Mouse (Mus musculus) intestine, embryonic 15.5 days (tissue): ENCODE measurements around the gene Swsap1. TPM values are rescaled to one million over a fixed set of nuclear protein-coding genes. Genes with fewer than 3 reads are reported as not detected.

ENCODE experiments used
- ATAC-seq: fragments of 200-750 bp; cut with Nextera tagmentation; 2 replicates; pipeline ENCODE4 v1.8.0; 2017; ENCODE audit warnings: moderate TSS enrichment, moderate library complexity
- H3K27ac ChIP-seq: fragments of 300-500 bp; sonication (generic); 2 replicates; pipeline ENCODE4 v1.5.1; 2015; ENCODE audit warnings: mild to moderate bottlenecking, inconsistent platforms
- H3K27me3 ChIP-seq: fragments of 300-500 bp; sonication (generic); replicated peaks from 2 replicates; pipeline ENCODE4 v1.6.1; 2015; ENCODE audit warnings: inconsistent platforms
- H3K36me3 ChIP-seq: fragments of 300-500 bp; sonication (generic); 2 replicates; pipeline ENCODE4 v1.6.1; 2015; ENCODE audit warnings: inconsistent platforms
- H3K4me1 ChIP-seq: fragments of 300-500 bp; sonication (generic); replicated peaks from 2 replicates; pipeline ENCODE4 v1.6.1; 2015; ENCODE audit warnings: inconsistent platforms
- H3K4me2 ChIP-seq: fragments of 300-500 bp; sonication (generic); replicated peaks from 2 replicates; pipeline ENCODE4 v1.6.1; 2015; ENCODE audit warnings: mild to moderate bottlenecking, inconsistent platforms
- H3K4me3 ChIP-seq: fragments of 300-500 bp; sonication (generic); replicated peaks from 2 replicates; pipeline ENCODE4 v1.5.1; 2015; ENCODE audit warnings: inconsistent platforms
- H3K9ac ChIP-seq: fragments of 300-500 bp; sonication (generic); 2 replicates; pipeline ENCODE4 v1.6.1; 2015; ENCODE audit warnings: inconsistent platforms
- H3K9me3 ChIP-seq: fragments of 300-500 bp; sonication (generic); 2 replicates; pipeline ENCODE4 v1.6.1; 2016; ENCODE audit warnings: inconsistent platforms
- WGBS: fragments of 180-500 bp; shearing (Covaris S2); methylation state at CpG from one replicate; pipeline ENCODE4 v1.1.7; 2015; 5-methylcytosine and 5-hydroxymethylcytosine counted together
- polyA plus RNA-seq: library from polyadenylated mRNA; unstranded; fragments of >200 nt; fragmentation: Nextera tagmentation; extraction: Ambion mirVana; gene quantifications from 2 replicates; pipeline ENCODE4 v1.2.1, GENCODE M21; 2015

The Swsap1 gene
- polyA plus RNA-seq, 1 experiment from 2014 or later = 5.2 TPM

DNA sequence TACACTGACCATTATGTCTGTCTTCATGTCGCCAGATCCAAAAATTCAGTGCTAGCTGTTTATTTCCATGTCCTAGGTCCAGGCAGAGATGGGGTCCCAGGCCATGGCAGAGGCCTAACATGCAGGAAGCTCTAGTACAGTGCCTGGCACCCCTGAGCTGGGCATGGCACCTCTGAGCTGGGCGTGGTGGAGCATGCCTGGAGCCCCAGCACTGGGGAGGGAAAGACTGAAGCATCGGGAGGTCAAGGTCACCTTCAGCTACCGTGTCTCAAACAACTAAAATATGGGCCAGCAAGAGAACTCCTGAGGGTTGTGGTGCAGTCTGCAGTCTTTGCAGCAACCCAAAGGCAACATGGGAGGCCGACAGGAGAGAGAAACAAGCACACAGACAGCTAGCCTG, 2.8 kb downstream of the Swsap1 start:
- peaks cover 27% of the 10 kb centered on the region for H3K4me1 ChIP-seq
- peaks cover 36% of the 10 kb centered on the region for H3K27me3 ChIP-seq
- no peaks in the 10 kb centered on the region for H3K9me3 ChIP-seq
- no peak for ATAC-seq
- no peak overlapping the region for H3K9ac ChIP-seq
- no peak overlapping the region for H3K4me2 ChIP-seq
- no peaks in the 10 kb centered on the region for H3K36me3 ChIP-seq
- H3K4me3 ChIP-seq = no peak overlapping the region
- H3K27ac ChIP-seq = no peak overlapping the region
- 76% methylated on average over 5 of the region's 5 CpGs for WGBS

DNA sequence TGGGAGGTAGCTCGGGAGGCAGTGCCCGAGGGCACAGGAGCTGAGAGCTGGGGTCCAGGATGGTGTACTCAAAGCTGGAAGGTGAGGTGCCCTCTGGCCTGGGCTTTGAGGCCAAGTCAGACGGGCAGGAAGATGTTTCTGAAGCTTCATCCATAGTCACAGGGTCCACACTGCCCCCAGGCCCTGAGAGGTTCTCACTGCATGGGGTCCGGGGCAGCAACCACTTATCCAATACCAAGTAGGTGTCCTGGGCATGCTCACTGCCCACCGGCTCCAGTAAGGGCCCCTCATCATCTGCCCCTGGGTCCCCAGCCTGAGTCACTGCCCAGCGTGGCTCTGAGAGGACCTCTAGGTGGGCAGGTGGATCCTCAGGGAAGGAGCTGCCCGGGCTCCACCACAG, 3.7 kb downstream of the Swsap1 start:
- Histone ChIP-seq H3K4me1 (peaks cover 29% of the 10 kb centered on the region), H3K9me3 (no peaks in the 10 kb centered on the region), H3K36me3 (no peaks in the 10 kb centered on the region), H3K27me3 (peaks cover 41% of the 10 kb centered on the region), H3K4me2 (no peak overlapping the region), H3K27ac (no peak overlapping the region), H3K9ac (no peak overlapping the region), H3K4me3 (no peak overlapping the region)
- ATAC-seq = no peak
- 87% methylated on average over 7 of the region's 7 CpGs for WGBS

DNA sequence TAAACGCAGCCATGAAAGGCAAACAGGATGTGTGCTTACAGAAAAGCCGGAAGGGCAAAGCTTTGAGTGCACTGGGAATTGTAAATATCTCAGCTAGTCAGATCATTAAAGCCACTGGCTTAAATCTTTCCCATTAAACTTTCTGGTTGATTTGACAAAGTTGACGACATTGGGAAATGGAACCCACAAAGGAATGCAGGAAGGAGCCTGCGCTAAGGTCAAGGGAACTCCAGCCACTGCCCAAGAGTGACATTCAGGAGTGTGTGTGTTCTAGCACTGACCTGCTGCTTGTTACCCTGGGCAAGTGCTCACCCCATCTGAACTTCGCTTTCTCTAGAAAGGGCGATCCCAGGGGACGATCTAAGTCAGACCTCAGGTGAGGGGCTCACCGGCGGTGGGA, 4.6 kb downstream of the Swsap1 start:
- no peak for ATAC-seq
- Histone ChIP-seq H3K27ac (no peak overlapping the region), H3K9me3 (no peaks in the 10 kb centered on the region), H3K4me1 (peaks cover 29% of the 10 kb centered on the region), H3K36me3 (no peaks in the 10 kb centered on the region), H3K4me2 (no peak overlapping the region), H3K4me3 (no peak overlapping the region), H3K9ac (no peak overlapping the region), H3K27me3 (peaks cover 41% of the 10 kb centered on the region)
- whole genome bisulfite sequencing = 48% methylated on average over 9 of the region's 9 CpGs

DNA sequence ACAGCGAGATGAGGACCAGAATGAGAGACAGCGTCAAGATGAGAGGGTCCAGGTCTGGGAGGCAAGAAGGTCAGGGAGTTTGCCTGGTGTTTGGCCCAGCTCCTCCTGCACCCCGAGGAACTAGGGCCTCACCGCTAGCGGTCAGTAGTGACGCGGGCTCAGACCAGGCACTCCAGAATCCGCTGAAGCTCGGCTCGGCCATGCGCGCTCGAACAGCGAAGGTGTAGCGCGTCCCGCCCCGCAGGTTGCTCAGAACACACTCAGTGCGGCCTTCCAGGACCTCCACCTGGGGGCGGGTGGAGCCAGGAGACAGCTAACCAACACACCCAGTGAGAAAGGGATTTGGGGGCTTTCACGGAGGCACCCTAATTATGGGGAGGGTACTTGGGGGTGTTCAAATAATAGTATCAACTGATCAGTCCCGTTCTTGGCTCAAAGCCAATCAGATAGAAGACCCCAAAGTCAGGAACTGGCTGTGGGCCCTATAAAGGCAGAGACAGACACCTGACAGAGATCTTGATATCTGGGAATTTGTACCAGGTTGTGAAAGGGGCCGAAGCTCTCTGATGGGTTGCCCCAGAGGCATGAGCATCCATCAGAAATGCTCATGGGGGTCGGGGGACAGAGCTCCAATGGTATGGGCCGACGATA, 5.1 kb downstream of the Swsap1 start:
- H3K9ac ChIP-seq = no peak overlapping the region
- H3K9me3 ChIP-seq = no peaks in the 10 kb centered on the region
- 0 out of 2 replicates have a peak overlapping the region, but pooled peaks have one; percentile 0 for H3K4me3 ChIP-seq
- H3K36me3 ChIP-seq = no peaks in the 10 kb centered on the region
- H3K4me2 ChIP-seq = peak overlapping the region; percentile 95; the same call in 1 of the 2 replicates
- peaks cover 29% of the 10 kb centered on the region for H3K4me1 ChIP-seq
- WGBS = 10% methylated on average over 26 of the region's 26 CpGs
- ATAC-seq = no peak
- H3K27me3 ChIP-seq = peaks cover 41% of the 10 kb centered on the region
- no peak overlapping the region for H3K27ac ChIP-seq

DNA sequence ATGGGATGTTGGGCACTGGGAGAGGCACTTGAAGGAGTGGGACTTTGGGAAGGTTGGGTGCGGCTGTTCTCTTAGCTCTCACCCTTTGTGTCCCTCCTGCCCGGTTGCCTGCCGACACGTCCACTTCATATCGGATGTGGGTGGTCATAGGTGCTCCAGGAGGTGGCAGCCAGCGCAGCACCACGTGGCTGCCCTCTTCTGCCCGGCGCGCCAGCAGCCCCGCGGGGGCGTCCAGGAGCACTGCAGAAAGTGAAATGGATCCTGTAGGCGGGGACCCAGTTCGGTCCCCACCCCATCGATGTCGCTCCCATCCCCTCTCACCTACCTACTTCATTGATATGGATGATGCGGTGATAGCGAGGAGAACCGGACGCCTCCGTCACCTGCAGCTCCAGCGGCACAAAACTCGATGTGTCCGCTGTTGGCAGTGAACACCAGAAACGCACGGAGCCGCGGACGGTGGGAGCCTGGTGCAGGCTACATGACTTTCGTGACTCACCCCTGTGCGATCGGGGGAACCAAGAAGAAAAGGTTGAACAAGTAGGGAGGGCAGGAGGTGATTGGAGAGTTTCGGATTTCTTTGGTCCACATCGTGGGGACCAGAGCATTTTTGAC, 5.9 kb downstream of the Swsap1 start:
- H3K27me3 ChIP-seq = peaks cover 41% of the 10 kb centered on the region
- no peaks in the 10 kb centered on the region for H3K36me3 ChIP-seq
- H3K4me3 ChIP-seq = peak overlapping the region; percentile 40
- H3K4me1 ChIP-seq = peaks cover 27% of the 10 kb centered on the region
- H3K27ac ChIP-seq = no peak overlapping the region
- 3% methylated on average over 35 of the region's 35 CpGs for WGBS
- no peak for ATAC-seq
- no peak overlapping the region for H3K9ac ChIP-seq
- peak overlapping the region; percentile 95 for H3K4me2 ChIP-seq
- no peaks in the 10 kb centered on the region for H3K9me3 ChIP-seq

DNA sequence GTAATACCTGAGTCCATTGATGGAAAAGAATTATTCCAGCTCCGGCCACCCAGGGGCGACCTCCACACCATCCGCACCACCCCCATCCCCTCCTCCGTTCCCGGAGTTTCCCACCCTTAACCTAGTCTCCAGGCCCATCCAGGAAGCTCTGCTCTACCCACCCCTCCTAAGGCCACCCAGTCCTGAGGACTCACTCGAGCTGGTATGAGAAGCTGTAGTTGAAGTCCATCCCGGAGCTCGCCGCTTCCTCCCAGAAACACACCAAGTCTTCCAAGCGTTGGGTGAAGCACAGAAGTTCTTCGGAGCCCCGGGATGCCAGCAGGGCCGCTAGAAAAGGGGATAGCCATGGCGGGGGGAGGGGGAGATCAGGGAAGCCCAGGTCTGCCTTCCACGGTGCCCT, 6.5 kb downstream of the Swsap1 start:
- no peak overlapping the region for H3K27ac ChIP-seq
- ATAC-seq = peak; percentile 48
- no peaks in the 10 kb centered on the region for H3K9me3 ChIP-seq
- WGBS = 1% methylated on average over 15 of the region's 15 CpGs
- H3K9ac ChIP-seq = peak overlapping the region; percentile 35
- peak overlapping the region; percentile 95 for H3K4me2 ChIP-seq
- H3K4me3 ChIP-seq = peak overlapping the region; percentile 40
- no peaks in the 10 kb centered on the region for H3K36me3 ChIP-seq
- peaks cover 26% of the 10 kb centered on the region for H3K4me1 ChIP-seq
- H3K27me3 ChIP-seq = peaks cover 41% of the 10 kb centered on the region

DNA sequence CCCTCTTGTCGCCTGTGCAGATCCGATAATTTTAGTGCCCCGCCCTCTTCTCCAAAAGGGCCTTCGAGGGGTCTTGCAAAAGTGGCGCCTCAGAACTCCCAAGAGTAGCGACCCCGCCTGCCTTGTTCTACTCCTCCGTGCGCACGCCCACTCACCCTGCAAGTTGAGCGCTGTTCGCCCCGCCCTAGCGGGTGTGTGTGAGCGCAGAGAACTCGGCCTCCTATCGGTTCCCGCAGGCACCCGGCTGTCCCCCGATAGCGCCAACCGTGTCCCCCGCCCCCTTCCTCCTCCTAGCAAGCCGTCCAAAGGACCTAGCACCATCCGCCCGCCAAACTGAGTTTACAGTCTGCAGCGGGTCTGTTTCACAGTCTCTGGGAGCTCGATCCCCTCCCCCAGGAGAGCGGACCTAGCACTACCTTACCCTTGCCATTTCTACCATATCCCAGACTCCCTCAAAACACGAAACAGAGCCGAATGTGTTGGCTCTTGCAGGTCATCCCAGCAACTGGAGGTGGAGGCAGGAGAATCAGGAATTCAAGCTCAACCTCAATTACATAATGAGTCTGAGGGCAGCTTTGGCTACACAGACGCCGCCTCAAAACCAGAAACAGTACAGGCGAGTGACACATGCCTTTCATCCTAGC, 7.0 kb downstream of the Swsap1 start:
- H3K9ac ChIP-seq = peak overlapping the region; percentile 35
- ATAC-seq = peak; percentile 87
- 3% methylated on average over 34 of the region's 34 CpGs for WGBS
- H3K27ac ChIP-seq = no peak overlapping the region
- peaks cover 41% of the 10 kb centered on the region for H3K27me3 ChIP-seq
- H3K9me3 ChIP-seq = no peaks in the 10 kb centered on the region
- no peaks in the 10 kb centered on the region for H3K36me3 ChIP-seq
- H3K4me3 ChIP-seq = peak overlapping the region; percentile 40
- H3K4me1 ChIP-seq = peaks cover 26% of the 10 kb centered on the region
- H3K4me2 ChIP-seq = peak overlapping the region; percentile 95

DNA sequence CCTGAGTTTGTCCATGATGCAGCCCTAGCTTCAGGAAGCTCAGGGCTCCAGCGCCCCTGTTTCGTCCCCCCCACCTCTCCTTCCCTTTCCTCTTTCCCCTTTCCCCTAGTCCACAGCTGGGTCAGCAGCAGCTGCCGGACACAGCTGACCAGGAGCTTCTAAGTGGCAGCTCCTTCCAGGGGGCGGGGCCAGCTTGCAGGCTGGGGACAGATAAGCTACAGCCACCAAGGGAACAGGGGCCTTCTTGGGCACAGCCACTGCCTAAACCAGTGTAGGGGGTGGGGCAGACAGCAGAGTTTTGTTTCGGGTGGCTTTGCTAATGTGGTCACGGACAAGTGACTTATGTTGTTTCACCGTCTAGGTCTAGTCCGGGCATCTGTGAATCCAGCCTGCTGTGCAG, 7.9 kb downstream of the Swsap1 start, which contains the start of gene Epor:
Epor (minus strand) TSS at position 90 of the 400 bp plus-strand sequence.
- Histone ChIP-seq H3K4me2 (peak within 1 kb of the TSS; percentile 95), H3K27ac (no peak within 1 kb of the TSS), H3K9ac (peak within 1 kb of the TSS; percentile 35), H3K9me3 (no peaks in the 10 kb centered on the region), H3K27me3 (peaks cover 41% of the 10 kb centered on the region), H3K36me3 (no peaks in the 10 kb centered on the region), H3K4me3 (peak within 1 kb of the TSS; percentile 40), H3K4me1 (peaks cover 26% of the 10 kb centered on the region)
- peak; percentile 69 for ATAC-seq
- 26% methylated on average over 8 of the region's 8 CpGs for WGBS

DNA sequence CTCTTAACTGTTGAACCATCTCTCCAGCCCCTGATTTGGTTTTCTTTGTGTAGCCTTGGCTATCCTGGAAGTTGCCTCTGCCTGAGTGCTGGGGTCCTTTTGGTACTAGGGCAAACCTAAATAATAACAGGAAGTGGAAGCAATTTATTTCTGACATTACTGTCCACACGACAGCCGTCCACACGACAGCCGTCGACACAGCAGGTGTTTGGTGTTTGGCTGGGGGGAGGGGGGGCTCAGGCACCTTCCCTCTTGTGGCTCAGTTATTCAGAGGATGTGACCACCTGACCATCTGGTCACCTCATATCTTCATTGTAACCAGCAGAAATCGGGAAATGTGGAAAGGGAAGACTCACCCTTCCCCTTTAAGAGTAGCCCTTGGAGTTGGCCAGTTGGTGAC, 13.3 kb downstream of the Swsap1 start:
- Histone ChIP-seq H3K9me3 (no peaks in the 10 kb centered on the region), H3K27ac (no peak overlapping the region), H3K4me1 (no peaks in the 10 kb centered on the region), H3K4me3 (no peak overlapping the region), H3K27me3 (0 out of 2 replicates have a peak, but pooled peaks cover 1% of the 10 kb centered on the region), H3K36me3 (no peaks in the 10 kb centered on the region), H3K4me2 (no peak overlapping the region), H3K9ac (no peak overlapping the region)
- no peak for ATAC-seq
- 51% methylated on average over 6 of the region's 6 CpGs for WGBS

DNA sequence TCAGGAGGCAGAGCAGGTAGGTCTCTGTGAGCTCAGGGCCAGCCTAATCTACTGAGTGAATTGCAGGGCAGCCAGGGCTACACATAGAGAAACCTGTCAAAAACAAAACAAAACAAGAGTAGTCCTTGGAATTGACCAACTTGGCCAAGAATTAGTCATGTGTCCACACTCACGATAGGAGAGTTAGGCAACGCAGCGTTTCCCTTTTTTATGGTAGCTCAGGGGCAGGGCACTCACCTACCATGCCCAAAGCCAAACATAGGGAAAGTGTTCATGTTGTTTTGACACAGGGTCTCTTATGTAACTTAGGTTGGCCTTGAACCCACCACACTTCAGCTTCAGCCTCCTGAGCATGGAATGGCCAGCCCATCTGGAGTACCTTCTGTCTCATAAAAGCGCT, 13.7 kb downstream of the Swsap1 start:
- Histone ChIP-seq H3K4me2 (no peak overlapping the region), H3K4me1 (no peaks in the 10 kb centered on the region), H3K4me3 (no peak overlapping the region), H3K9ac (no peak overlapping the region), H3K36me3 (no peaks in the 10 kb centered on the region), H3K9me3 (no peaks in the 10 kb centered on the region), H3K27ac (no peak overlapping the region), H3K27me3 (no peaks in the 10 kb centered on the region)
- 88% methylated on average over 4 of the region's 4 CpGs for WGBS
- ATAC-seq = no peak

DNA sequence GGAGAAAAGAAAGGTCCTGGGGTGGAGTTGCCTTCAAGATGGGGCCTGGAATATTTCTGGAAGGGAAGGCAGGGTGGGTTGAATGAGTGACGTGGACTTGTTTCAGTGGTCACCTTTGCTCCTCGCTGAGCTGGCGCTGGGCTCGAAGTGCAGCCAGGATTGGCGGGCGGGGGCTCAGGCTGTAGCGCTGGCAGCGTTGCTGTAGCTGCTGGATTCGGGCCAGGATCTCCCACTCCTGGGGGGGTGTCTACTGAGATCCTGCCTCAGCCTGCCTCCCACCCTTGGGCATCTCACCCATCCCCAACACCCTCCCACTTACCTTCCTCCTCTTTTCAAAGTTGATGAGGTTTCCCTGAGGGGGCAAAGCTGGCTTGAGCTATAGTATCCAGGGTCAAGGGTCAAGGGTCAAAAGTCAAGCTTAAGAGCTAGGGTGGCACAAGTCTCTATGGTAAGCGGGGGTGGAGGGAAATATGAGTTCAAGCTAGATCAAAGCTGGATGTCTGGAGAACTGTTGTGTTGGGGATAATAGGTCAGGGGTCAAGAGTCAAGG, 21.1 kb downstream of the Swsap1 start:
- H3K9ac ChIP-seq = no peak overlapping the region
- no peaks in the 10 kb centered on the region for H3K27me3 ChIP-seq
- H3K36me3 ChIP-seq = no peaks in the 10 kb centered on the region
- 80% methylated on average over 10 of the region's 10 CpGs for WGBS
- H3K4me2 ChIP-seq = no peak overlapping the region
- no peaks in the 10 kb centered on the region for H3K9me3 ChIP-seq
- H3K4me3 ChIP-seq = no peak overlapping the region
- H3K27ac ChIP-seq = no peak overlapping the region
- ATAC-seq = no peak
- H3K4me1 ChIP-seq = no peaks in the 10 kb centered on the region

DNA sequence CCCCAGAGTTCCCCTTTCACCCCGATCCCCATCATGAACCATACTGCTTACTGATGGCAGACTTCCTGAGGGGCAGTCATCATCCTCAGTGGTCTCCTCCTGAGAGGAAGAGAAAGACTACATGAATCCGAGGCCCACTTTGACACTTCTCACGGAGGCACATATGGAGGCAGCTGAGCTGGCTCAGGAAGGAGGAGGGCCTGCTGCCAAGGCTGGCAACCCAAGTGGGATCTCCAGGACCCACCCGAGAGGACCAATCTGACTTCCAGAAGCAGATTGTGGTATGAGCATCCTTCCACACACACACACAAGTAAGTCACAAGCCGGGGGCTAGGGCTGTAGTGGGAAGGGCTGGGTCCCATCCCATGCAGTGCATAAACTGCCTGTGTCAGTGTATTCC, 21.8 kb downstream of the Swsap1 start:
- no peaks in the 10 kb centered on the region for H3K36me3 ChIP-seq
- H3K9me3 ChIP-seq = no peaks in the 10 kb centered on the region
- H3K4me1 ChIP-seq = no peaks in the 10 kb centered on the region
- no peak overlapping the region for H3K4me2 ChIP-seq
- H3K9ac ChIP-seq = no peak overlapping the region
- H3K4me3 ChIP-seq = no peak overlapping the region
- WGBS = 92% methylated on average over 5 of the region's 5 CpGs
- H3K27me3 ChIP-seq = no peaks in the 10 kb centered on the region
- no peak overlapping the region for H3K27ac ChIP-seq
- ATAC-seq = no peak
